Mouse (Mus musculus): Measurements from ENCODE around the gene Vamp2.
A peak's percentile ranks its signal among the peaks of the same experiment; 100 is the strongest.

Gene Vamp2

GRCm38 (mm10) chr11:69088103-69088855 is at the start of gene Vamp2:
TSS of gene Vamp2 (plus strand) at chr11:69088490.
- peak in 1 of 2 experiments; percentile 93 for DNase-seq (ENCODE audit: low spot score in 2 of 2)

GRCm38 (mm10) chr11:69045531-69046394 is 42.5 kb upstream of the Vamp2 start, which contains the start of gene Aurkb:
TSS of gene Aurkb (plus strand) at chr11:69045647.
- peak in 1 of 2 experiments; percentile 47 for DNase-seq (ENCODE audit: low spot score in 2 of 2)

GRCm38 (mm10) chr11:69046395-69046774 is 41.9 kb upstream of the Vamp2 start:
- no peak for DNase-seq (ENCODE audit: low spot score in 2 of 2)

GRCm38 (mm10) chr11:69047592-69047991 is 40.7 kb upstream of the Vamp2 start:
- DNase-seq (ENCODE audit: low spot score in 2 of 2), result no peak

- DNase-seq (ENCODE audit: low spot score in 2 of 2), result no peak
Measured at GRCm38 (mm10) chr11:69048151-69048550, 40.1 kb upstream of the Vamp2 start.

GRCm38 (mm10) chr11:69050748-69051147 is 37.5 kb upstream of the Vamp2 start:
- no peak for DNase-seq (ENCODE audit: low spot score in 2 of 2)

GRCm38 (mm10) chr11:69051771-69052170 is 36.5 kb upstream of the Vamp2 start:
- no peak for DNase-seq (ENCODE audit: low spot score in 2 of 2)

GRCm38 (mm10) chr11:69052824-69053421 is 35.4 kb upstream of the Vamp2 start:
- no peak for DNase-seq (ENCODE audit: low spot score in 2 of 2)

GRCm38 (mm10) chr11:69053848-69054247 is 34.4 kb upstream of the Vamp2 start:
- DNase-seq (ENCODE audit: low spot score in 2 of 2), result no peak

- no peak for DNase-seq (ENCODE audit: low spot score in 2 of 2)
Measured at GRCm38 (mm10) chr11:69058265-69058664, 30.0 kb upstream of the Vamp2 start.

- DNase-seq (ENCODE audit: low spot score in 2 of 2), result no peak
Measured at GRCm38 (mm10) chr11:69058729-69059356, 29.4 kb upstream of the Vamp2 start.

GRCm38 (mm10) chr11:69059357-69059974 is 28.8 kb upstream of the Vamp2 start, which contains the start of gene Borcs6:
TSS of gene Borcs6 (plus strand) at chr11:69059717.
- peak; percentile 97 to 98 for DNase-seq (ENCODE audit: low spot score in 2 of 2)

- peak in 1 of 2 experiments; percentile 55 for DNase-seq (ENCODE audit: low spot score in 2 of 2)
Measured at GRCm38 (mm10) chr11:69059975-69060411, 28.3 kb upstream of the Vamp2 start.

GRCm38 (mm10) chr11:69060448-69061254 is 27.6 kb upstream of the Vamp2 start:
- DNase-seq (ENCODE audit: low spot score in 2 of 2), result no peak

GRCm38 (mm10) chr11:69061255-69061912 is 26.9 kb upstream of the Vamp2 start:
- DNase-seq (ENCODE audit: low spot score in 2 of 2), result no peak

- DNase-seq (ENCODE audit: low spot score in 2 of 2), result peak in 1 of 2 experiments; percentile 88
Measured at GRCm38 (mm10) chr11:69062194-69062760, 26.0 kb upstream of the Vamp2 start.

GRCm38 (mm10) chr11:69062761-69063224 is 25.5 kb upstream of the Vamp2 start:
- peak in 1 of 2 experiments; percentile 98 for DNase-seq (ENCODE audit: low spot score in 2 of 2)

- DNase-seq (ENCODE audit: low spot score in 2 of 2), result peak in 1 of 2 experiments; percentile 62
Measured at GRCm38 (mm10) chr11:69063413-69064201, 24.7 kb upstream of the Vamp2 start.
